Mouse (Mus musculus) lung, embryonic 16.5 days (tissue): ENCODE data around the gene Ddx47. TPM values are rescaled to one million over a fixed set of nuclear protein-coding genes. Genes with fewer than 3 reads are reported as not detected.

ENCODE experiments used
- ATAC-seq: fragments of 200-750 bp; cut with Nextera tagmentation; 2 replicates; pipeline ENCODE4 v1.8.0; 2017; ENCODE audit warnings: low read depth, mild to moderate bottlenecking, moderate library complexity
- H3K27ac ChIP-seq: fragments of 300-500 bp; sonication (generic); 2 replicates; pipeline ENCODE4 v1.5.1; 2014; ENCODE audit warnings: mild to moderate bottlenecking, control low read depth, low read length
- H3K27me3 ChIP-seq: fragments of 300-500 bp; sonication (generic); 2 replicates; pipeline ENCODE4 v1.6.1; 2014; ENCODE audit warnings: low read depth, low read length, mixed read lengths; ENCODE audit not compliant: control insufficient read depth, insufficient read depth
- H3K36me3 ChIP-seq: fragments of 300-500 bp; sonication (generic); 2 replicates; pipeline ENCODE4 v1.6.1; 2014; ENCODE audit warnings: low read length; ENCODE audit not compliant: control insufficient read depth, insufficient read depth
- H3K4me1 ChIP-seq: fragments of 300-500 bp; sonication (generic); replicated peaks from 2 replicates; pipeline ENCODE4 v1.6.1; 2014; ENCODE audit warnings: low read length, mixed read lengths; ENCODE audit not compliant: control insufficient read depth, insufficient read depth
- H3K4me2 ChIP-seq: fragments of 300-500 bp; sonication (generic); 2 replicates; pipeline ENCODE4 v1.6.1; 2014; ENCODE audit warnings: low read depth, low read length, control low read depth
- H3K4me3 ChIP-seq: fragments of 300-500 bp; sonication (generic); 2 replicates; pipeline ENCODE4 v1.5.1; 2014; ENCODE audit warnings: mild to moderate bottlenecking, low read length, control low read depth
- H3K9ac ChIP-seq: fragments of 300-500 bp; sonication (generic); 2 replicates; pipeline ENCODE4 v1.6.1; 2014; ENCODE audit warnings: low read length, control low read depth
- H3K9me3 ChIP-seq: fragments of 300-500 bp; sonication (generic); 2 replicates; pipeline ENCODE4 v1.6.1; 2016; ENCODE audit warnings: low read length; ENCODE audit not compliant: control insufficient read depth
- whole genome bisulfite sequencing: fragments of 180-500 bp; shearing (Covaris S2); extraction: QIAGEN DNeasy Blood & Tissue Kit; methylation state at CpG from one replicate; pipeline ENCODE4 v1.1.7; 2014; 5-methylcytosine and 5-hydroxymethylcytosine counted together
- polyA plus RNA-seq: library from polyadenylated mRNA; unstranded; fragments of >200 nt; fragmentation: Nextera tagmentation; extraction: Ambion mirVana; gene quantifications from 2 replicates; pipeline ENCODE4 v1.2.1, GENCODE M21; 2015

Ddx47 gene
- polyA plus RNA-seq, 1 experiment from 2014 or later, result 123 TPM

DNA sequence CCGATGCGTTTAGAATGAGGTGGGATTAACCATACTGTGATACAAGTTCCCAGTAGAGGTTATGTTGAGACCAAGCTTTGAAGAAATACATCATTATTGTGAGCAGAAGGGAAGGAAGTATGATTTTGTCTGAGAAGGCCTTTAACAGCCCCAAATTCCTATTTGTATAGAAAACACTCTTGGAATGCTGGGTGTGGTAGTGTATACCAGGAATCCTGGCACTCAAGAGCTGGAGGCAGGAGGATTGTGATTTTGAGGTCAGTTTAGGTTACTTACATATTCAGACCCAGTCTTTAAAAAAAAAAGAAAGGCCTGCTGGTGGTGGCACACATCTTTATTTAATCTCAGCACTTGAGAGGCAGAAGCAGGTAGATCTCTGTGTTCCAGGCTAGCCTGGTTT is 58.9 kb downstream of the Ddx47 start:
- Histone ChIP-seq H3K27ac (no peak overlapping the region), H3K9ac (no peak overlapping the region), H3K4me3 (no peak overlapping the region)

More for the DNA sequence above, 58.9 kb downstream of the Ddx47 start:
- WGBS, result 68% methylated on average over 2 of the region's 2 CpGs
- Histone ChIP-seq H3K9me3 (no peaks in the 10 kb centered on the region), H3K4me2 (peak overlapping the region; percentile 38; the same call in 1 of the 2 replicates), H3K27me3 (no peaks in the 10 kb centered on the region), H3K36me3 (0 out of 2 replicates have a peak, but pooled peaks cover 4% of the 10 kb centered on the region), H3K4me1 (0 out of 2 replicates have a peak, but pooled peaks cover 4% of the 10 kb centered on the region)
- ATAC-seq, result no peak

Other genes starting within 250 kb of the Ddx47 start
- 9.7 and 10.9 TPM in 2 replicates for gene Dusp16, start 219.0 kb upstream of the Ddx47 start, polyA plus RNA-seq
- gene Crebl2, start 181.5 kb upstream of the Ddx47 start, polyA plus RNA-seq, result 3.0 and 3.5 TPM in 2 replicates
- 10.4 and 11.7 TPM in 2 replicates for gene Gpr19, start 113.0 kb upstream of the Ddx47 start, polyA plus RNA-seq
- 20.0 and 21.7 TPM in 2 replicates for gene Cdkn1b, start 91.2 kb upstream of the Ddx47 start, polyA plus RNA-seq
- gene Apold1, start 29.9 kb upstream of the Ddx47 start, polyA plus RNA-seq, result 1.8 and 1.9 TPM in 2 replicates
- 133 and 162 TPM in 2 replicates for gene Gprc5a, start 54.0 kb downstream of the Ddx47 start, polyA plus RNA-seq
- not detected in 2 replicates for gene Gprc5d, start 106.7 kb downstream of the Ddx47 start, polyA plus RNA-seq
- gene Fam234b, start 186.4 kb downstream of the Ddx47 start, polyA plus RNA-seq, result 22.8 and 26.0 TPM in 2 replicates
- gene Hebp1, start 186.4 kb downstream of the Ddx47 start, polyA plus RNA-seq, result 11.4 and 18.4 TPM in 2 replicates
- gene Gsg1, start 242.7 kb downstream of the Ddx47 start, polyA plus RNA-seq, result 7.0 and 7.6 TPM in 2 replicates